Mouse (Mus musculus) lung, embryonic 15.5 days (tissue): Measurements from ENCODE around the gene Zfp990. TPM values are rescaled to one million over a fixed set of nuclear protein-coding genes. Genes with fewer than 3 reads are reported as not detected.

Experiments used
- polyA plus RNA-seq: library from polyadenylated mRNA; unstranded; fragments of >200 nt; fragmentation: Nextera tagmentation; extraction: Ambion mirVana; gene quantifications from 2 replicates; pipeline ENCODE4 v1.2.1, GENCODE M21; 2015

Zfp990 gene
- polyA plus RNA-seq, 1 experiment from 2014 or later, result not detected

Other genes starting within 250 kb of the Zfp990 start
- gene Tnfrsf8, start 195.6 kb upstream of the Zfp990 start, polyA plus RNA-seq, result 0.15 and 0.98 TPM in 2 replicates
- 0.84 and 0.95 TPM in 2 replicates for gene Gm13212, start 74.4 kb downstream of the Zfp990 start, polyA plus RNA-seq
- not detected in 2 replicates for gene Zfp980, start 159.9 kb downstream of the Zfp990 start, polyA plus RNA-seq